9 mouse cellular contexts compared by ENCODE assay signal in the genomic region with DNA sequence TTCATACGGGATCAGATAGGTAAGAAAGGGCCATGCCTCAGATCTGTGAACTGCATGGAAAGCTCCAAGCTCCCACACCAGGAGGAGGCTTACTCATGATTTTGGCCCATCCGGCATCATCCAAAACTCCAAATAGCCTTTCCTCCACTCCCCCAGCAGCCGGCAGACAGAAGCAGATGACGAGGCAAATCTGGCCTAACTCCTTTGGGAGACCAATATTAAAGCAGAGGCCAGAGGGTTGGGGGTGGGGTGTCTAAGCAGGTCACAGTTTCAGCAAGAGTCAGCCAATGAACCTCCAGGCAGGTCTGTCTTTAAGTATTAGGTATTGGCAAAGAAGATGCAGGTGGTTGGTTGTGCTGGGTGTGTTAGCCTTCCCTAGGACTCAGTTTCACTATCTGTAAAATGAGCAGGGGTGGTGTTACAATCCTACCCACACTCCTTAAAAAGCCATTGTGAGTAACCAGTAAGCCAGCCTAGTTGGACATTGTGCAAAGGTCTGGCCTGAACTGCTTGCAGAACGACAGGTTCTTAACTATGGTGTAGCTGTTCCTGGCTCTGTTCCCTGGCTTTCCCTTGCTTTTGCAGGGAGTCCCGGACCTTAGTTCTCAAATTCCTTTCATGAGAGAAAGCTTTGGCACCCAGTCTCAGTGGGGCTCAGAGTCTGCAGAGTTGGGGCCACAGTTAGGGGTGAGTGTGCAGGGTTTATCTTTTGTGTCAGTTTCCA. TPM values are rescaled to one million over a fixed set of nuclear protein-coding genes. Genes with fewer than 3 reads are reported as not detected.
DNase-seq lines count a peak whose midpoint lies in the region; ATAC-seq and TF ChIP-seq lines count a peak whose summit lies in the region.
"Had no signal": no experiment of that assay in that cellular context is flagged by ENCODE, and none has a peak within 500 bp of the region (broad histone marks: within the 10 kb centered on the region; RNA-seq: fewer than 3 reads in every experiment).

No protein-coding gene starts in this region.

- H3K27ac ChIP-seq in liver, adult 2 months (replicated peaks; ENCODE audit: insufficient read depth, low read depth, low read length): peak overlapping the region; percentile 37
- no peak overlapping the region for H3K27ac ChIP-seq in heart, embryonic 11.5 days (ENCODE audit: low read depth, low read length)

- H3K4me3 ChIP-seq in liver, adult 2 months (ENCODE audit: insufficient read depth, low read depth, low read length): peak overlapping the region; percentile 78
- H3K4me3 ChIP-seq in heart, embryonic 11.5 days (ENCODE audit: low read depth, low read length): peak overlapping the region; percentile 50

- peak overlapping the region; percentile 69 for H3K4me2 ChIP-seq in heart, embryonic 11.5 days
- H3K4me2 ChIP-seq: midbrain, embryonic 11.5 days had no signal

- peak overlapping the region; percentile 72 for H3K9ac ChIP-seq in liver, adult 2 months (ENCODE audit: low read depth, low read length)
- H3K9ac ChIP-seq in heart, embryonic 11.5 days (ENCODE audit: low read depth, low read length): 0 out of 2 replicates have a peak overlapping the region, but pooled peaks have one; percentile 24

- H3K79me2 ChIP-seq in liver, adult 2 months (ENCODE audit: control insufficient read depth, insufficient read depth, low read length): peaks cover 41% of the 10 kb centered on the region; the same call in 1 of the 2 replicates

- TF ChIP-seq CTCF in liver, adult 2 months (IDR thresholded peaks at IDR 0.05; ENCODE audit: low read depth, low read length): no peak

- peak; percentile 60 for DNase-seq in adrenal gland, adult 2 months
- no peak for DNase-seq in adrenal gland, adult 18-20 months (ENCODE audit: low spot score in 2 of 2)
- DNase-seq in liver, adult 2 months (ENCODE audit: extremely low read depth, low read depth, low spot score): peak; percentile 84
- no peak for DNase-seq in liver
- peak; percentile 66 for DNase-seq in skeletal muscle tissue, adult 2 months (ENCODE audit: low read depth, low spot score)
- DNase-seq in yolk sac, embryonic 10.5 days (ENCODE audit: low spot score): no peak
- no peak for DNase-seq in right cerebral cortex, postnatal 25 days

- WGBS in liver, adult 2 months: 21% methylated on average over 6 of the region's 6 CpGs
- WGBS in heart, embryonic 11.5 days (ENCODE audit: insufficient replicate concordance): 60% methylated on average over 6 of the region's 6 CpGs

- no peak for TF ChIP-seq POLR2A in liver, adult 2 months (IDR thresholded peaks at IDR 0.05; ENCODE audit: extremely low read depth, insufficient read depth, low read length)

- no peaks in the 10 kb centered on the region for H3K9me3 ChIP-seq in heart, embryonic 11.5 days (replicated peaks; ENCODE audit: control insufficient read depth, low read length)

- H3K36me3 ChIP-seq in liver, adult 2 months (ENCODE audit: control insufficient read depth, insufficient read depth, low read length): peaks cover 21% of the 10 kb centered on the region
- H3K36me3 ChIP-seq in heart, embryonic 11.5 days (ENCODE audit: control insufficient read depth, insufficient read depth, low read length): peaks cover 3% of the 10 kb centered on the region; the same call in 1 of the 2 replicates

- H3K4me1 ChIP-seq in liver, adult 2 months (ENCODE audit: control insufficient read depth, insufficient read depth, low read length): peaks cover 26% of the 10 kb centered on the region
- H3K4me1 ChIP-seq in heart, embryonic 11.5 days (ENCODE audit: control insufficient read depth, insufficient read depth, low read length): peaks cover 37% of the 10 kb centered on the region

- no peaks in the 10 kb centered on the region for H3K27me3 ChIP-seq in liver, adult 2 months (ENCODE audit: control insufficient read depth, insufficient read depth, low read length)
- no peaks in the 10 kb centered on the region for H3K27me3 ChIP-seq in heart, embryonic 11.5 days (ENCODE audit: control insufficient read depth, insufficient read depth, low read length)

- ATAC-seq in heart, embryonic 11.5 days (replicated peaks; ENCODE audit: insufficient number of reproducible peaks, low FRiP score, low TSS enrichment): no peak

RNA-seq across cellular contexts. Expression of gene Hspb8, which starts 3.2 kb away (rescaled TPM):
- 100 to 1,000 TPM; 137 to 190 TPM for total RNA-seq in adrenal gland, adult 2 months (2021)
- polyA plus RNA-seq in adrenal gland, adult 2 months (2012; rRNA removed): 137 and 140 TPM in 2 replicates
- 100 to 1,000 TPM; 261 to 274 TPM for total RNA-seq in adrenal gland, adult 18-20 months (2021)
- total RNA-seq in liver, adult 2 months (2014; rRNA removed): 149 and 164 TPM in 2 replicates
- 216 and 232 TPM in 2 replicates for polyA plus RNA-seq in liver, adult 2 months (2012; rRNA removed)
- 34.9 and 35.3 TPM in 2 replicates for polyA plus RNA-seq in heart, embryonic 11.5 days (2014; fragmentation: Nextera tagmentation; extraction: Ambion mirVana)

Comparison
In these comparisons a context has a peak if more than half of its experiments do, and no peak if none do; other contexts are left out.
1. DNase-seq: peak in adrenal gland, adult 2 months (single experiment), liver, adult 2 months (single experiment) and skeletal muscle tissue, adult 2 months (single experiment); none in adrenal gland, adult 18-20 months (0 of 2), liver (single experiment), yolk sac, embryonic 10.5 days (single experiment) and right cerebral cortex, postnatal 25 days (single experiment).